Mouse (Mus musculus) forebrain, embryonic 11.5 days (tissue): Measurements from ENCODE around the gene Ugt1a2. TPM values are rescaled to one million over a fixed set of nuclear protein-coding genes. Genes with fewer than 3 reads are reported as not detected.

Source experiments
- ATAC-seq: fragments of 200-750 bp; cut with Nextera tagmentation; replicated peaks from 2 replicates; pipeline ENCODE4 v1.8.0; 2017; ENCODE audit warnings: moderate TSS enrichment; ENCODE audit not compliant: low FRiP score
- DNase-seq: peaks from one replicate; pipeline ENCODE4 v3.0.0-alpha.2; 2017; ENCODE audit warnings: low spot score
- H3K27ac ChIP-seq: fragments of 300-500 bp; sonication (generic); 2 replicates; pipeline ENCODE4 v1.5.1; 2014; ENCODE audit warnings: low read depth, low read length
- H3K27me3 ChIP-seq: fragments of 300-500 bp; sonication (generic); 2 replicates; pipeline ENCODE4 v1.6.1; 2014; ENCODE audit warnings: mild to moderate bottlenecking, low read length, mixed read lengths; ENCODE audit not compliant: control insufficient read depth, insufficient read depth
- H3K36me3 ChIP-seq: fragments of 300-500 bp; sonication (generic); 2 replicates; pipeline ENCODE4 v1.6.1; 2014; ENCODE audit warnings: mild to moderate bottlenecking, low read length, moderate library complexity, mixed read lengths; ENCODE audit not compliant: control insufficient read depth, insufficient read depth
- H3K4me1 ChIP-seq: fragments of 300-500 bp; sonication (generic); replicated peaks from 2 replicates; pipeline ENCODE4 v1.6.1; 2014; ENCODE audit warnings: low read length, mixed read lengths; ENCODE audit not compliant: control insufficient read depth, insufficient read depth
- H3K4me2 ChIP-seq: fragments of 300-500 bp; sonication (generic); 2 replicates; pipeline ENCODE4 v1.6.1; 2014; ENCODE audit warnings: low read depth, mild to moderate bottlenecking, low read length, moderate library complexity, mixed read lengths; ENCODE audit not compliant: severe bottlenecking
- H3K4me3 ChIP-seq: fragments of 300-500 bp; sonication (generic); 2 replicates; pipeline ENCODE4 v1.5.1; 2014; ENCODE audit warnings: low read depth, low read length
- H3K9ac ChIP-seq: fragments of 300-500 bp; sonication (generic); 2 replicates; pipeline ENCODE4 v1.6.1; 2014; ENCODE audit warnings: low read length
- H3K9me3 ChIP-seq: fragments of 300-500 bp; sonication (generic); 2 replicates; pipeline ENCODE4 v1.6.1; 2016; ENCODE audit warnings: low read length, mixed read lengths; ENCODE audit not compliant: control insufficient read depth
- WGBS: fragments of 180-500 bp; shearing (Covaris S2); extraction: QIAGEN DNeasy Blood & Tissue Kit; methylation state at CpG from one replicate; pipeline ENCODE4 v1.1.7; 2014; 5-methylcytosine and 5-hydroxymethylcytosine counted together
- polyA plus RNA-seq: library from polyadenylated mRNA; unstranded; fragments of >200 nt; fragmentation: Nextera tagmentation; extraction: Ambion mirVana; gene quantifications from 2 replicates; pipeline ENCODE4 v1.2.1, GENCODE M21; 2014

Gene Ugt1a2
- polyA plus RNA-seq, 1 experiment from 2014 or later, result not detected

- WGBS, result 82% methylated on average over 3 of the region's 3 CpGs
- Histone ChIP-seq H3K9ac (no peak overlapping the region), H3K27ac (no peak overlapping the region), H3K4me3 (no peak overlapping the region), H3K9me3 (peaks cover 92% of the 10 kb centered on the region), H3K27me3 (no peaks in the 10 kb centered on the region), H3K4me1 (no peaks in the 10 kb centered on the region), H3K4me2 (no peak overlapping the region), H3K36me3 (no peaks in the 10 kb centered on the region)
- ATAC-seq (no peak), DNase-seq (peak; percentile 51)
Observed at GRCm38 (mm10) chr1:88229566-88229965, 29.2 kb downstream of the Ugt1a2 start.

- no peak overlapping the region for H3K4me2 ChIP-seq
- no peak for ATAC-seq
- no peak overlapping the region for H3K4me3 ChIP-seq
- H3K9ac ChIP-seq, result no peak overlapping the region
- H3K4me1 ChIP-seq, result no peaks in the 10 kb centered on the region
- H3K27ac ChIP-seq, result no peak overlapping the region
- H3K27me3 ChIP-seq, result no peaks in the 10 kb centered on the region
- H3K9me3 ChIP-seq, result peaks cover 97% of the 10 kb centered on the region
- peak; percentile 63 for DNase-seq
- no peaks in the 10 kb centered on the region for H3K36me3 ChIP-seq
- WGBS, result 84% methylated on average over 5 of the region's 5 CpGs
Observed at GRCm38 (mm10) chr1:88229986-88230385, 29.6 kb downstream of the Ugt1a2 start.

GRCm38 (mm10) chr1:88230421-88230820 is 30.0 kb downstream of the Ugt1a2 start:
- Histone ChIP-seq H3K9ac (no peak overlapping the region), H3K36me3 (no peaks in the 10 kb centered on the region), H3K4me2 (no peak overlapping the region), H3K27ac (no peak overlapping the region), H3K4me1 (no peaks in the 10 kb centered on the region), H3K4me3 (no peak overlapping the region), H3K9me3 (peaks cover 100% of the 10 kb centered on the region), H3K27me3 (no peaks in the 10 kb centered on the region)
- WGBS, result 74% methylated on average over 7 of the region's 7 CpGs
- ATAC-seq (no peak), DNase-seq (peak; percentile 64)

GRCm38 (mm10) chr1:88230981-88231802 is 30.8 kb downstream of the Ugt1a2 start:
- DNase-seq, result peak; percentile 49
- Histone ChIP-seq H3K36me3 (no peaks in the 10 kb centered on the region), H3K4me3 (no peak overlapping the region), H3K9ac (no peak overlapping the region), H3K27ac (no peak overlapping the region), H3K4me2 (no peak overlapping the region), H3K4me1 (no peaks in the 10 kb centered on the region), H3K27me3 (no peaks in the 10 kb centered on the region), H3K9me3 (peaks cover 99% of the 10 kb centered on the region)
- 75% methylated on average over 6 of the region's 6 CpGs for WGBS
- no peak for ATAC-seq

- Histone ChIP-seq H3K36me3 (no peaks in the 10 kb centered on the region), H3K9me3 (peaks cover 96% of the 10 kb centered on the region), H3K27me3 (no peaks in the 10 kb centered on the region), H3K4me1 (no peaks in the 10 kb centered on the region), H3K4me3 (no peak overlapping the region), H3K27ac (no peak overlapping the region), H3K4me2 (no peak overlapping the region), H3K9ac (no peak overlapping the region)
- DNase-seq, result peak; percentile 58
- ATAC-seq, result no peak
- 69% methylated on average over 7 of the region's 7 CpGs for WGBS
Observed at GRCm38 (mm10) chr1:88231803-88232499, 31.6 kb downstream of the Ugt1a2 start.

- no peaks in the 10 kb centered on the region for H3K27me3 ChIP-seq
- H3K4me1 ChIP-seq, result no peaks in the 10 kb centered on the region
- H3K4me3 ChIP-seq, result no peak overlapping the region
- H3K9me3 ChIP-seq, result peaks cover 97% of the 10 kb centered on the region
- H3K27ac ChIP-seq, result no peak overlapping the region
- DNase-seq, result no peak
- H3K9ac ChIP-seq, result no peak overlapping the region
- H3K36me3 ChIP-seq, result no peaks in the 10 kb centered on the region
- ATAC-seq, result no peak
- H3K4me2 ChIP-seq, result no peak overlapping the region
- 63% methylated on average over 3 of the region's 3 CpGs for WGBS
Observed at GRCm38 (mm10) chr1:88232664-88233380, 32.4 kb downstream of the Ugt1a2 start.

GRCm38 (mm10) chr1:88233421-88234247 is 33.2 kb downstream of the Ugt1a2 start:
- H3K4me1 ChIP-seq, result no peaks in the 10 kb centered on the region
- no peak overlapping the region for H3K4me3 ChIP-seq
- no peak for ATAC-seq
- no peak overlapping the region for H3K4me2 ChIP-seq
- H3K27ac ChIP-seq, result no peak overlapping the region
- H3K36me3 ChIP-seq, result no peaks in the 10 kb centered on the region
- WGBS, result 71% methylated on average over 14 of the region's 14 CpGs
- no peak for DNase-seq
- no peaks in the 10 kb centered on the region for H3K27me3 ChIP-seq
- no peak overlapping the region for H3K9ac ChIP-seq
- peaks cover 96% of the 10 kb centered on the region for H3K9me3 ChIP-seq

GRCm38 (mm10) chr1:88234248-88234610 is 33.8 kb downstream of the Ugt1a2 start:
- Histone ChIP-seq H3K9ac (no peak overlapping the region), H3K36me3 (no peaks in the 10 kb centered on the region), H3K9me3 (peaks cover 96% of the 10 kb centered on the region), H3K27me3 (no peaks in the 10 kb centered on the region), H3K27ac (no peak overlapping the region), H3K4me2 (no peak overlapping the region), H3K4me3 (no peak overlapping the region), H3K4me1 (no peaks in the 10 kb centered on the region)
- ATAC-seq, result no peak
- DNase-seq, result no peak
- 64% methylated on average over 4 of the region's 4 CpGs for WGBS
